Mouse (Mus musculus) CH12.LX (cell line): Measurements from ENCODE around the gene Cblb. TPM values are rescaled to one million over a fixed set of nuclear protein-coding genes. Genes with fewer than 3 reads are reported as not detected.

Experiments used
- DNase-seq: peaks from one replicate; pipeline ENCODE4 v3.0.0-alpha.2; 2013; ENCODE audit errors: extremely low read depth
- H3K27ac ChIP-seq: 2 replicates; pipeline ENCODE4 v1.5.1; 2012; ENCODE audit warnings: low read depth, mild to moderate bottlenecking, control low read depth, moderate library complexity; ENCODE audit not compliant: insufficient read depth
- H3K27me3 ChIP-seq: replicated peaks from 2 replicates; pipeline ENCODE3; 2012; ENCODE audit warnings: inconsistent platforms
- H3K36me3 ChIP-seq, 2 experiments: replicated peaks in 1 of 2; 2 replicates each; pipeline versions ENCODE3 to v1.6.1; 2012; ENCODE audit warnings: inconsistent platforms in 1 of 2, low read length in 1 of 2, mild to moderate bottlenecking in 1 of 2, mixed read lengths in 1 of 2, moderate library complexity in 1 of 2; ENCODE audit not compliant: control insufficient read depth in 1 of 2, insufficient read depth in 1 of 2
- H3K4me1 ChIP-seq, 2 experiments: 2 replicates each; pipeline ENCODE4 v1.6.1; 2012; ENCODE audit warnings: inconsistent platforms in 1 of 2, moderate library complexity in 1 of 2; ENCODE audit not compliant: insufficient read depth in 2 of 2, control insufficient read depth in 1 of 2
- H3K4me2 ChIP-seq: 2 replicates; pipeline ENCODE4 v1.6.1; 2012; ENCODE audit warnings: low read depth, mild to moderate bottlenecking, control low read depth; ENCODE audit not compliant: poor library complexity, insufficient read depth, severe bottlenecking
- H3K4me3 ChIP-seq, 3 experiments: fragments of 150-350 bp in 1 of 3; sonication (generic) in 1 of 3; replicated peaks in 1 of 3; 2 replicates each; pipeline versions ENCODE3 to v1.5.1; 2011 to 2012; ENCODE audit warnings: low read depth in 2 of 3, low read length in 2 of 3, mild to moderate bottlenecking in 2 of 3, moderate library complexity in 2 of 3, control low read depth in 1 of 3, improper control_type of control experiment in 1 of 3, inconsistent platforms in 1 of 3, mixed read lengths in 1 of 3; ENCODE audit not compliant: poor library complexity in 1 of 3
- H3K79me2 ChIP-seq: replicated peaks from 2 replicates; pipeline ENCODE4 v1.6.1; 2012; ENCODE audit warnings: mild to moderate bottlenecking, moderate library complexity; ENCODE audit not compliant: control insufficient read depth, poor library complexity, insufficient read depth, severe bottlenecking; ENCODE audit errors: extremely low read depth
- H3K9ac ChIP-seq: 2 replicates; pipeline ENCODE4 v1.6.1; 2012; ENCODE audit warnings: low read depth, mild to moderate bottlenecking, control low read depth, moderate library complexity; ENCODE audit not compliant: insufficient read depth
- H3K9me3 ChIP-seq: replicated peaks from 2 replicates; pipeline ENCODE3; 2012; ENCODE audit warnings: low read length, inconsistent platforms, mixed read lengths
- BHLHE40 ChIP-seq: IDR thresholded peaks from 2 replicates; pipeline ENCODE4 v1.6.1; 2011; ENCODE audit warnings: mild to moderate bottlenecking, low read depth, low read length, improper control_type of control experiment
- CHD1 ChIP-seq: IDR thresholded peaks from 2 replicates; pipeline ENCODE4 v1.6.1; 2012; ENCODE audit warnings: low read depth, low read length, improper control_type of control experiment, inconsistent platforms
- CHD2 ChIP-seq: IDR thresholded peaks from 2 replicates; pipeline ENCODE4 v1.6.1; 2011; ENCODE audit warnings: low read length, improper control_type of control experiment
- E2F4 ChIP-seq: IDR thresholded peaks from 2 replicates; pipeline ENCODE4 v1.6.1; 2011; ENCODE audit warnings: low read depth, low read length, improper control_type of control experiment; ENCODE audit not compliant: insufficient replicate concordance
- ELF1 ChIP-seq: IDR thresholded peaks from 2 replicates; pipeline ENCODE4 v1.6.1; 2014; ENCODE audit warnings: low read depth, mild to moderate bottlenecking, inconsistent platforms, low read length, improper control_type of control experiment
- EP300 ChIP-seq: IDR thresholded peaks from 2 replicates; pipeline ENCODE4 v1.6.1; 2011; ENCODE audit warnings: low read length, improper control_type of control experiment
- ETS1 ChIP-seq: conservative IDR thresholded peaks from 2 replicates; pipeline ENCODE4 v1.6.1; 2012; ENCODE audit warnings: low read depth, mild to moderate bottlenecking, inconsistent platforms, low read length, improper control_type of control experiment, moderate library complexity
- GABPA ChIP-seq: IDR thresholded peaks from 2 replicates; pipeline ENCODE4 v1.6.1; 2012; ENCODE audit warnings: low read depth, low read length, improper control_type of control experiment, inconsistent platforms; ENCODE audit not compliant: insufficient replicate concordance
- HCFC1 ChIP-seq: IDR thresholded peaks from 2 replicates; pipeline ENCODE4 v1.6.1; 2012; ENCODE audit warnings: low read depth, mild to moderate bottlenecking, inconsistent platforms, low read length, improper control_type of control experiment
- IRF4 ChIP-seq: IDR thresholded peaks from 2 replicates; pipeline ENCODE4 v1.6.1; 2014; ENCODE audit warnings: low read depth, mild to moderate bottlenecking, inconsistent platforms, low read length, improper control_type of control experiment
- MAFK ChIP-seq: IDR thresholded peaks from 2 replicates; pipeline ENCODE4 v1.6.1; 2011; ENCODE audit warnings: low read length, improper control_type of control experiment; ENCODE audit not compliant: insufficient replicate concordance
- NELFE ChIP-seq: IDR thresholded peaks from 2 replicates; pipeline ENCODE4 v1.6.1; 2011; ENCODE audit warnings: low read depth, low read length, improper control_type of control experiment
- NRF1 ChIP-seq: IDR thresholded peaks from 2 replicates; pipeline ENCODE4 v1.6.1; 2014; ENCODE audit warnings: low read depth, mild to moderate bottlenecking, inconsistent platforms, low read length, improper control_type of control experiment, moderate library complexity
- POLR2A ChIP-seq: IDR thresholded peaks from 2 replicates; pipeline ENCODE4 v1.6.1; 2011; ENCODE audit warnings: low read depth, mild to moderate bottlenecking, improper control_type of control experiment, low read length
- POLR2AphosphoS2 ChIP-seq: IDR thresholded peaks from 2 replicates; pipeline ENCODE4 v1.6.1; 2011; ENCODE audit warnings: low read depth, low read length, improper control_type of control experiment
- RCOR1 ChIP-seq: conservative IDR thresholded peaks from 2 replicates; pipeline ENCODE4 v1.6.1; 2012; ENCODE audit warnings: low read depth, mild to moderate bottlenecking, inconsistent platforms, low read length, improper control_type of control experiment
- SIN3A ChIP-seq: IDR thresholded peaks from 2 replicates; pipeline ENCODE4 v1.6.1; 2012; ENCODE audit warnings: low read length, improper control_type of control experiment, inconsistent platforms
- SMC3 ChIP-seq: IDR thresholded peaks from 2 replicates; pipeline ENCODE4 v1.6.1; 2011; ENCODE audit warnings: low read depth, low read length, improper control_type of control experiment
- TBP ChIP-seq: conservative IDR thresholded peaks from 2 replicates; pipeline ENCODE4 v1.6.1; 2011; ENCODE audit warnings: low read depth, low read length, improper control_type of control experiment
- TCF12 ChIP-seq: IDR thresholded peaks from 2 replicates; pipeline ENCODE4 v1.6.1; 2014; ENCODE audit warnings: low read depth, mild to moderate bottlenecking, inconsistent platforms, low read length, improper control_type of control experiment
- UBTF ChIP-seq: IDR thresholded peaks from 2 replicates; pipeline ENCODE4 v1.6.1; 2012; ENCODE audit warnings: low read depth, mild to moderate bottlenecking, inconsistent platforms, low read length, improper control_type of control experiment, moderate library complexity
- USF1 ChIP-seq: IDR thresholded peaks from 2 replicates; pipeline ENCODE4 v1.6.1; 2014; ENCODE audit warnings: low read depth, mild to moderate bottlenecking, inconsistent platforms, low read length, improper control_type of control experiment
- ZC3H11A ChIP-seq: IDR thresholded peaks from 2 replicates; pipeline ENCODE4 v1.6.1; 2012; ENCODE audit warnings: low read depth, mild to moderate bottlenecking, inconsistent platforms, low read length, improper control_type of control experiment
- ZMIZ1 ChIP-seq: IDR thresholded peaks from 2 replicates; pipeline ENCODE4 v1.6.1; 2012; ENCODE audit warnings: low read depth, mild to moderate bottlenecking, inconsistent platforms, low read length, improper control_type of control experiment
- ZNF384 ChIP-seq: IDR thresholded peaks from 2 replicates; pipeline ENCODE4 v1.6.1; 2012; ENCODE audit warnings: low read depth, low read length, improper control_type of control experiment, inconsistent platforms
- dilution Hi-C: fragments of 300-500 bp; cut with MboI; formaldehyde crosslinking; loops from 2 replicates; pipeline ENCODE4 v1.14.3; 2020; ENCODE audit warnings: low sequenced_read_pairs; ENCODE audit not compliant: extremely low pct_unique_long_range_greater_than_20kb, extremely low pct_ligation_motif_present
- in situ Hi-C: fragments of 300-500 bp; cut with MboI; formaldehyde crosslinking; loops from 3 replicates; pipeline ENCODE4 v1.14.3; 2019; ENCODE audit warnings: low sequenced_read_pairs, low pct_ligation_motif_present, low pct_unique_long_range_greater_than_20kb, mixed read lengths
- polyA plus RNA-seq: library from polyadenylated mRNA; unstranded; fragments of >175 nt; gene quantifications from 2 replicates; pipeline ENCODE4 v1.2.1, GENCODE M21; 2012; ENCODE audit warnings: low read depth; ENCODE audit not compliant: insufficient read length
- total RNA-seq, 2 experiments: library from RNA; depleted of rRNA; stranded (reverse); fragments of 300-350 nt in 1 of 2; fragments of >200 nt in 1 of 2; gene quantifications; 2 replicates each; pipeline ENCODE4 v1.2.3; 2012 to 2014

Cblb gene
- total and polyA plus RNA-seq, 3 experiments: 3.5 to 18.9 (median 6.3) TPM

DNA sequence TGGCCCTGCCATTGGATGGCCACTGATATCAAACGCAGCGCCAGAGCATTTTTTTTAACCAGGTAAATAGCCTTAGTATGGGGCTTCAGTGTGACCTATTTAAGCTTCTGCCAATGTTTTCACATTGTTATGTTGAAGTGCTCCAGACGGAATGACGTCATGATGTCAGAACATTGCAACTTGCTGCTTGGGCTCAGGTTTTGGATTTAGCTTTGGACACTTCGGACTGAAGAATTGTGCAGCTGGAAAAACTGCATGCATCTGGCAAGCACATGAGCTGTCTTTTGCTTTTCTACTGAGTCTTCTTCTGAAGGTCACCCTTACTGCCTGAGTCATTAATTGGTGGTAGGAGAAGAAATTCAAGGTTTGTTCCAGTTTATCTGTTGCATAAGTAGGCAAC lies 3.3 kb downstream of the Cblb start:
- Histone ChIP-seq H3K4me2 (no peak overlapping the region), H3K9ac (no peak overlapping the region)

DNA sequence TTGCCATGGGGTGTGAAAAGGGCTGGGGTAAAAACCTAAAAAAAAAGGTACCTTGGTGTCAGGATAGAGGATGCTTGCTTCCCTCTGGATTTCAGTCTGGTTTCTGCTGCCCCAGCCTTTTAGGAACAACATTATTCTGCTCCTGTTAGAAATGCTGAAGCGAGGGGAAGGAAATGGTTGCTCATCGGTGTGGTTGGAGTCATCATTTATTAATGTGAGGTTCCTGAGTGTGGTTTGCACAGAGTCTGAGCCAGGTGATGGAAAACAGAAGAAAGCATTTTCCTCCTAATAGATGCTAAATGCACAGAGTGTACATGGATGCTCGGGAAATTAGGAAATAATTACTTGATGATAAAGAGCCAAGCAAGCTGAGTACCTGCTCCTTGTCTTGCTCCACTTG lies 5.3 kb downstream of the Cblb start:
- Histone ChIP-seq H3K36me3 (peaks cover 0 to 16% of the 10 kb centered on the region in 2 experiments), H3K27ac (peak overlapping the region; percentile 46; the same call in 1 of the 2 replicates), H3K4me2 (peak overlapping the region; percentile 30), H3K9me3 (no peaks in the 10 kb centered on the region), H3K4me1 (peaks cover 11 to 84% of the 10 kb centered on the region in 2 experiments), H3K79me2 (peaks cover 3% of the 10 kb centered on the region), H3K4me3 (peak overlapping the region in 1 of 3 experiments; percentile 8), H3K27me3 (no peaks in the 10 kb centered on the region), H3K9ac (no peak overlapping the region)
- DNase-seq: no peak
- TF ChIP-seq HCFC1 (no peak), EP300 (peak; percentile 53), ETS1 (peak; percentile 76)
- in situ Hi-C loops: loop anchor here (5.0 kb wide), 1 partner anchor 66 kb away; no protein-coding TSS in a partner anchor
- dilution Hi-C loops: no loop called here

More for the DNA sequence above, 3.3 kb downstream of the Cblb start:
- Histone ChIP-seq H3K27ac (no peak overlapping the region), H3K27me3 (no peaks in the 10 kb centered on the region), H3K4me3 (no peak overlapping the region)
- no peak for TF ChIP-seq TCF12
- TF ChIP-seq CHD1: peak; percentile 1; the same call in 1 of the 2 replicates
- no peak for TF ChIP-seq E2F4
- no peak for TF ChIP-seq ZMIZ1
- TF ChIP-seq RCOR1: no peak
- no peak for TF ChIP-seq GABPA
- no peak for TF ChIP-seq USF1
- TF ChIP-seq SMC3: no peak
- TF ChIP-seq ETS1: no peak
- TF ChIP-seq, all 38 proteins: peak for 1
- no peaks in the 10 kb centered on the region for H3K79me2 ChIP-seq
- H3K36me3 ChIP-seq: peaks cover 0 to 11% of the 10 kb centered on the region in 2 experiments
- in situ Hi-C loops (no loop called here), dilution Hi-C loops (no loop called here)
- peaks cover 11 to 73% of the 10 kb centered on the region in 2 experiments for H3K4me1 ChIP-seq
- no peak for DNase-seq
- no peaks in the 10 kb centered on the region for H3K9me3 ChIP-seq

DNA sequence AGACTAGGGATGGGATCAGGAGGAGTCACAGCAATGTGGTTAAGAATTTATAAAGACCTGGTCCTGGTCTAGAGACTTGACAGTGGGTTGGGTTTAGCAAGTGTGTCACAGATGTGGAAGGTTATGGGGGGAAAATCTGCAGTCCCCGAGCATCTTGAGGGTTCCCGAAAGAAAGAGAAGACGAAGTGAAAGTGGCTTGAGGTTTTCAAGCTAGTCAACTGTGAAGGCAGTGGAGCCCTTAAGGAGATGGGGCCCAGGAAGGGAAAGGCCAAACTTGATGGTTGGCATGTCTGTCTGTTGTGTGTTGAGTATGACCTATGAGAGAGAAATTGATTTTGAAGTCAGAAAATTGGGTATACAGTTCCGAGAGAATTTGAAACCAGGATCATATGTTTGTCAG lies 7.3 kb downstream of the Cblb start:
- Histone ChIP-seq H3K4me3 (no peak overlapping the region), H3K36me3 (peaks cover 0 to 23% of the 10 kb centered on the region in 2 experiments), H3K4me2 (peak overlapping the region; percentile 74), H3K27ac (no peak overlapping the region), H3K9me3 (no peaks in the 10 kb centered on the region), H3K4me1 (peaks cover 11 to 88% of the 10 kb centered on the region in 2 experiments), H3K79me2 (peaks cover 4% of the 10 kb centered on the region), H3K9ac (no peak overlapping the region), H3K27me3 (no peaks in the 10 kb centered on the region)
- dilution Hi-C loops: no loop called here
- in situ Hi-C loops: loop anchor here (5.0 kb wide), 1 partner anchor 64 kb away; no protein-coding TSS in a partner anchor
- DNase-seq: peak; percentile 98
- TF ChIP-seq E2F4 (no peak), HCFC1 (no peak), EP300 (peak; percentile 99), SIN3A (peak; percentile 75; the same call in 1 of the 2 replicates), ZNF384 (0 out of 2 replicates have a peak, but pooled peaks have one; percentile 18), BHLHE40 (peak; percentile 84), TCF12 (peak; percentile 91), ETS1 (peak; percentile 96), ZC3H11A (no peak), POLR2AphosphoS2 (no peak), POLR2A (no peak), CHD2 (peak; percentile 82; the same call in 1 of the 2 replicates), IRF4 (peak; percentile 99), UBTF (no peak), MAFK (peak; percentile 89), NELFE (no peak), ELF1 (peak; percentile 30; the same call in 1 of the 2 replicates), NRF1 (no peak; the same call in 1 of the 2 replicates), TBP (peak; percentile 66; the same call in 1 of the 2 replicates)
